Mouse (Mus musculus) myocyte (in vitro differentiated cells): ENCODE data around the gene Asap2. TPM values are rescaled to one million over a fixed set of nuclear protein-coding genes. Genes with fewer than 3 reads are reported as not detected.
A peak's percentile ranks its signal among the peaks of the same experiment; 100 is the strongest.

Experiments used
- H3K27me3 ChIP-seq: one replicate; pipeline ENCODE4 v1.6.1; 2011; ENCODE audit not compliant: control insufficient read depth, insufficient read depth, insufficient read length
- H3K36me3 ChIP-seq: one replicate; pipeline ENCODE4 v1.6.1; 2011; ENCODE audit not compliant: control insufficient read depth, insufficient read depth
- H3K4me2 ChIP-seq: one replicate; pipeline ENCODE4 v1.6.1; 2011; ENCODE audit warnings: low read depth, control low read depth
- H3K4me3 ChIP-seq: one replicate; pipeline ENCODE4 v1.5.1; 2011; ENCODE audit warnings: mild to moderate bottlenecking, control low read depth, moderate library complexity
- H3K79me2 ChIP-seq: one replicate; pipeline ENCODE4 v1.6.1; 2011; ENCODE audit not compliant: control insufficient read depth, insufficient read depth
- H3ac ChIP-seq: one replicate; pipeline ENCODE4 v1.6.1; 2011; ENCODE audit not compliant: control insufficient read depth, insufficient read length
- CEBPB ChIP-seq: IDR thresholded peaks from 2 replicates; pipeline ENCODE4 v1.6.1; 2011; ENCODE audit warnings: mild to moderate bottlenecking, moderate library complexity; ENCODE audit not compliant: poor library complexity, insufficient read depth, severe bottlenecking
- E2F4 ChIP-seq: IDR thresholded peaks from one replicate; pipeline ENCODE4 v1.6.1; 2011; ENCODE audit warnings: mild to moderate bottlenecking, control low read depth, moderate library complexity; ENCODE audit not compliant: insufficient read depth
- MAX ChIP-seq: IDR thresholded peaks from one replicate; pipeline ENCODE4 v1.6.1; 2011; ENCODE audit warnings: low read depth, mild to moderate bottlenecking, control low read depth
- MYOD1 ChIP-seq, 3 experiments: IDR thresholded peaks; one replicate each; pipeline ENCODE4 v1.6.1; 2011; ENCODE audit warnings: control low read depth in 2 of 3, low read depth in 2 of 3, mild to moderate bottlenecking in 2 of 3, moderate library complexity in 1 of 3; ENCODE audit not compliant: insufficient read length in 2 of 3, control insufficient read depth in 1 of 3
- MYOG ChIP-seq, 3 experiments: IDR thresholded peaks; one replicate each; pipeline ENCODE4 v1.6.1; 2011; ENCODE audit warnings: control low read depth in 2 of 3, low read depth in 2 of 3, mild to moderate bottlenecking in 2 of 3; ENCODE audit not compliant: insufficient read length in 2 of 3, control insufficient read depth in 1 of 3, insufficient read depth in 1 of 3
- POLR2A ChIP-seq: IDR thresholded peaks from one replicate; pipeline ENCODE4 v1.6.1; 2011; ENCODE audit warnings: low read depth, mild to moderate bottlenecking, control low read depth, moderate library complexity; ENCODE audit not compliant: insufficient read length
- POLR2AphosphoS2 ChIP-seq: IDR thresholded peaks from one replicate; pipeline ENCODE4 v1.6.1; 2011; ENCODE audit warnings: low read depth, control low read depth; ENCODE audit not compliant: insufficient read length
- REST ChIP-seq: IDR thresholded peaks from one replicate; pipeline ENCODE4 v1.6.1; 2011; ENCODE audit warnings: mild to moderate bottlenecking, control low read depth, moderate library complexity; ENCODE audit not compliant: insufficient read depth, insufficient read length
- SRF ChIP-seq: IDR thresholded peaks from one replicate; pipeline ENCODE4 v1.6.1; 2011; ENCODE audit warnings: low read depth; ENCODE audit not compliant: control insufficient read depth, insufficient read length
- TCF12 ChIP-seq: IDR thresholded peaks from one replicate; pipeline ENCODE4 v1.6.1; 2011; ENCODE audit warnings: mild to moderate bottlenecking, control low read depth; ENCODE audit not compliant: poor library complexity, insufficient read depth, severe bottlenecking
- TCF3 ChIP-seq: IDR thresholded peaks from one replicate; pipeline ENCODE4 v1.6.1; 2011; ENCODE audit warnings: low read depth, control low read depth; ENCODE audit not compliant: insufficient read length
- USF1 ChIP-seq: IDR thresholded peaks from one replicate; pipeline ENCODE4 v1.6.1; 2011; ENCODE audit warnings: low read depth, mild to moderate bottlenecking, control low read depth, moderate library complexity
- polyA plus RNA-seq: library from polyadenylated mRNA; unstranded; fragments of >200 nt; fragmentation: generic; extraction: Trizol; gene quantifications from one replicate; pipeline ENCODE4 v1.2.1, GENCODE M21; 2012; ENCODE audit warnings: missing spikeins

Gene Asap2
- polyA plus RNA-seq, 1 experiment: 3.2 TPM

DNA sequence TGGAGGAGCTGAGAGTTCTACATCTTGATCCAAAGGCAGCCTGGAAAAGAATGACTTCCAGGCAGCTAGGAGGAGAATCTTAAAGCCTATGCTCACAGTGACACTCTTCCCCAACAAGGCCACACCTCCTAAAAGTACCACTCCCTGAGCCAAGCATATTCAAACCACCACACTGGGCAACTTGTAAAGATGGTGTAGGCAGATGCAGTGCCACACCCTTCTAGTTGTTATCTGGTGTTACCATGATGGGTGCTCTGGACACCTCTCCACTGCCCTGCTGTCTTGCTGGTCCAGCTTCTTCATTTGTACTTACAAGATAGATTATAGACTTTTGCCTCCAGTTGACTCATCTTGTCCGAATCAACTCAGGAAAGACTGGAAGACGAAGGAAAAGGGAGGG lies 201.3 kb downstream of the Asap2 start:
- no peak for TF ChIP-seq MAX
- TF ChIP-seq MYOD1 (IDR thresholded peaks at IDR 0.05; ENCODE audit: control insufficient read depth in 1 of 3, insufficient read length in 2 of 3, low read depth in 2 of 3): no peak
- TF ChIP-seq TCF3: no peak
- no peak for TF ChIP-seq POLR2AphosphoS2
- no peak for TF ChIP-seq MYOG (IDR thresholded peaks at IDR 0.05; ENCODE audit: control insufficient read depth in 1 of 3, insufficient read depth in 1 of 3, insufficient read length in 2 of 3, low read depth in 2 of 3)
- TF ChIP-seq CEBPB: no peak
- TF ChIP-seq SRF: no peak
- no peak for TF ChIP-seq TCF12
- no peak for TF ChIP-seq POLR2A
- no peak for TF ChIP-seq USF1
- H3ac ChIP-seq: no peak overlapping the region
- no peaks in the 10 kb centered on the region for H3K79me2 ChIP-seq
- H3K4me2 ChIP-seq: no peak overlapping the region
- H3K27me3 ChIP-seq: no peaks in the 10 kb centered on the region
- no peaks in the 10 kb centered on the region for H3K36me3 ChIP-seq
- H3K4me3 ChIP-seq: no peak overlapping the region

- H3ac ChIP-seq: no peak overlapping the region
- H3K27me3 ChIP-seq: no peaks in the 10 kb centered on the region
- TF ChIP-seq MYOG (IDR thresholded peaks at IDR 0.05; ENCODE audit: control insufficient read depth in 1 of 3, insufficient read depth in 1 of 3, insufficient read length in 2 of 3, low read depth in 2 of 3) (no peak), POLR2A (no peak), POLR2AphosphoS2 (no peak), MAX (no peak), CEBPB (no peak), USF1 (no peak), TCF3 (no peak), TCF12 (no peak), SRF (no peak), REST (no peak), MYOD1 (IDR thresholded peaks at IDR 0.05; ENCODE audit: control insufficient read depth in 1 of 3, insufficient read length in 2 of 3, low read depth in 2 of 3) (no peak), E2F4 (no peak)
- no peaks in the 10 kb centered on the region for H3K36me3 ChIP-seq
- H3K4me3 ChIP-seq: no peak overlapping the region
- no peak overlapping the region for H3K4me2 ChIP-seq
- H3K79me2 ChIP-seq: no peaks in the 10 kb centered on the region
These were observed 205.2 kb downstream of the Asap2 start for GRCm38 (mm10) chr12:21195497-21195896.

DNA sequence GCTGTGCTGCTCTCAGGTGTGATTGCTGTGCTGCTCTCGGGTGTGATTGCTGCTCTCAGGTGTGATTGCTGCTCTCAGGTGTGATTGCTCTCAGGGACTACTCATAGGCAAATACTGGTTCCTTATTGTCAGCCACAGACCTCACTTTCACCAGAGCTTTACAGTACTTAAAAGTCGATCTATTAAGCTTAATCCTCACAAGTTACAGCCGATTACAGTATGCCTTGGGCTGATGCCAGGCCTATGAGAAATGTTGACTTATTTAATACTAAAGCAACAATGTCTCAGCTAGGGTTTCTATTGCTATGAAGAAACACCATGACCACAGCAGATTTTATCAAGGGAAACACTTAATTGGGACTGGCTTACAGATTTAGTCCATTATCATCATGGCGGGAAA lies 206.2 kb downstream of the Asap2 start:
- no peak for TF ChIP-seq USF1
- peak; percentile 55; the same call in 1 of the 2 replicates for TF ChIP-seq CEBPB
- Histone ChIP-seq H3K36me3 (no peaks in the 10 kb centered on the region), H3ac (no peak overlapping the region), H3K4me2 (no peak overlapping the region), H3K27me3 (no peaks in the 10 kb centered on the region), H3K79me2 (no peaks in the 10 kb centered on the region), H3K4me3 (no peak overlapping the region)

GRCm38 (mm10) chr12:21200613-21201012 lies 210.4 kb downstream of the Asap2 start:
- Histone ChIP-seq H3K4me3 (no peak overlapping the region), H3ac (no peak overlapping the region), H3K27me3 (no peaks in the 10 kb centered on the region), H3K79me2 (no peaks in the 10 kb centered on the region), H3K36me3 (no peaks in the 10 kb centered on the region), H3K4me2 (no peak overlapping the region)
- TF ChIP-seq REST (no peak), TCF12 (no peak), USF1 (no peak), POLR2AphosphoS2 (no peak), SRF (no peak), E2F4 (no peak), TCF3 (no peak), MYOG (IDR thresholded peaks at IDR 0.05; ENCODE audit: control insufficient read depth in 1 of 3, insufficient read depth in 1 of 3, insufficient read length in 2 of 3, low read depth in 2 of 3) (no peak), POLR2A (no peak), CEBPB (no peak), MAX (no peak), MYOD1 (IDR thresholded peaks at IDR 0.05; ENCODE audit: control insufficient read depth in 1 of 3, insufficient read length in 2 of 3, low read depth in 2 of 3) (no peak)

GRCm38 (mm10) chr12:21201485-21202269 lies 211.4 kb downstream of the Asap2 start:
- H3K79me2 ChIP-seq: no peaks in the 10 kb centered on the region
- no peaks in the 10 kb centered on the region for H3K27me3 ChIP-seq
- TF ChIP-seq POLR2AphosphoS2 (no peak), CEBPB (no peak), USF1 (no peak), MYOG (IDR thresholded peaks at IDR 0.05; ENCODE audit: control insufficient read depth in 1 of 3, insufficient read depth in 1 of 3, insufficient read length in 2 of 3, low read depth in 2 of 3) (no peak), TCF12 (no peak), MAX (no peak), POLR2A (no peak), MYOD1 (IDR thresholded peaks at IDR 0.05; ENCODE audit: control insufficient read depth in 1 of 3, insufficient read length in 2 of 3, low read depth in 2 of 3) (no peak)
- no peak overlapping the region for H3K4me3 ChIP-seq
- no peaks in the 10 kb centered on the region for H3K36me3 ChIP-seq
- H3K4me2 ChIP-seq: no peak overlapping the region
- H3ac ChIP-seq: no peak overlapping the region
